Mouse (Mus musculus) T-helper 1 cell (primary cell): ENCODE results near the gene Rft1.

Experiments used
- in situ Hi-C: fragments of 300-600 bp; cut with MboI, MseI; formaldehyde crosslinking; loops from one replicate; pipeline ENCODE4 v1.15.1; 2025; ENCODE audit warnings: high pct_unique_total_duplicates

Rft1 gene

DNA sequence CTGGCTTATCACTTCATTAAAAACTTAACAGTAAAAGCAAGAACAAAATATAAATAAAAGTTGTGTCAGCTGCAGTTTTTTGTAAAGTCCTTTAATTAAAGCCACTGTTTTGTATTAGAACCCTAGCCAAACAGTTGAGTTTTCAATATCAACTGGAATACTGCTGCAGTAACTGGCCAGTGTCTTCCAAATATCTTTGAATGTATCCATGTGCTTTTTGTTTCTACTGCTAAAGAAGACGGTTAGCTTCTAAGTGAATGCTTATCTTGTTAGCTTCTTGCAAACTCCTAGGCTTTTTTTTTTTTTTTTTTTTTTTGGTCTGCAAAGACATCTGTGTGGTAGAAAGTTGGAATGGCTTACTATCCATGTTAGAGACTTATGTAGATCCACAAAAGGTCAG lies 65.4 kb downstream of the Rft1 start:
- in situ Hi-C loops = loop anchor here (5.0 kb wide), 1 partner anchor 92 kb away; the partner anchor contains the start of gene Prkcd

DNA sequence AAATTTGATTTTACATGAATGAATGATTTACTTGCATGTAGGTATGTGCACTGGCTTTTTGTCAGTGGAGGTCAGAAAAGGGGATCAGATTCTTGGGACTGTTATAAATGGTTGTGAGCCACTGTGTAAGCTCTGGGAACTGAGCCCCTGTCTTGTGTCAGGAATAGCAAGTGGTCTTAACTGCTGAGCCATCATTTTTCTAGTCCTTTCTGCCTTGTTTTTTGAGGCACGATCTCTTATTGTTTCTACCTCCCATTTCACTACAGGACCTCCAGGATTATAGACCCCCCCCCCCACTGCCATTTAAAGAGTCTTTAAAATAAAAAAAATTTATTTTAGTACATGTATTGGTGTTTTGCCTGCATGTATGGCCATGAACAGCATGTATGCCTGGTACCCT lies 67.7 kb downstream of the Rft1 start:
- in situ Hi-C loops = no loop called here

DNA sequence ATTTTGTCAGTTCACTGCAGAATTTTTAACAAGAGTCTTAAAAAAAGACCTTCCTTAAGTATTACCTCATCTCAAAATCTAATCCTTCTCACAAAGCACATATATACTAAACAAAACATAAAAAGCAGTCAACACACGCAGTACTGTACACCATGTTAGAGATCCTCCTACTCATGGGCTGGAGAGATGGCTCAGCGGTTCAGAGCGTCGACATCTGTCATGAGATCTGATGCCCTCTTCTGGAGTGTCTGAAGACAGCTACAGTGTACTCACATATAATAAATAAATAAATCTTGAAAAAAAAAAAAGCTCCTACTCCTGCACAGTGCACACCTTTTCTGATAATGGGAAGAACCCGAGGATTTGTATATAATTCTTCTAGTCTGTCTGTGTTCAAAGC lies 68.2 kb downstream of the Rft1 start:
- in situ Hi-C loops = no loop called here

DNA sequence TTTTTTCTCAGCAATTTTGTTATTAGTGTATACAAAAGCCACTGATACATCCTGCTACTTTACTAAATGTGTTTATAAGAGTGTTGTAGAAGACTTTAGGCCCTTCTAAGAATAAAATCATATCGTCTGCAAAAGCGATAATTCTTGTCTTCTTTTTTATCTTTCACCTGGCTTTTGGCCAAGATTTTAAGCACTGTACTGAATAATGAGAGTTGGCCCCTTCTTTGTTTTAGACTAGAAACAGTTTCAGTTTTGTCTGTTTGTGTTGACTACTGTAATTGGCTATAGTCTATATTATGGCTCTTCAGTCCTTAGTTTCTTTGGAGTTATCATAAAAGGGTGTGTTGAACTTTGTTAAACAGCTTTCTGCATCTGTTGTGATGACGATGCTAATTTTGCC lies 77.7 kb downstream of the Rft1 start:
- in situ Hi-C loops = no loop called here

DNA sequence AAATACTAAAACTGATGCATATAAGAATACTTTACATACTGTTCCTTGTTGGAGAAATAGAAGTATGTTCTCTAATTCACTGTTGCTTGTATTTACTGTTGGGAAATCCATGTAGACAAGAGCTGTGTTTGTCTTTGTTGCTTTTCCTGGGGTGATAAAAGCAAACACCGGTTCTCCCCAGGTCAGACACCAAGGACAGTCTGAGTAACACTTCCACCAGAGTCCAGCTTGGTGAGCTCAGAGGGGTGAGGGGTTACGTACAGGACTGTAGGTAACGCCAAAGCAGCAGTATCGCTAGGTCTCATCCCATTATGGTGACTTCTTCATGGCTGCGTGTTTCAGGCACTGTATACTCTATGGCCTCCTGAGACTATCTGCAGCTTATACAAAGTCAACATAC lies 80.5 kb downstream of the Rft1 start:
- in situ Hi-C loops = no loop called here

DNA sequence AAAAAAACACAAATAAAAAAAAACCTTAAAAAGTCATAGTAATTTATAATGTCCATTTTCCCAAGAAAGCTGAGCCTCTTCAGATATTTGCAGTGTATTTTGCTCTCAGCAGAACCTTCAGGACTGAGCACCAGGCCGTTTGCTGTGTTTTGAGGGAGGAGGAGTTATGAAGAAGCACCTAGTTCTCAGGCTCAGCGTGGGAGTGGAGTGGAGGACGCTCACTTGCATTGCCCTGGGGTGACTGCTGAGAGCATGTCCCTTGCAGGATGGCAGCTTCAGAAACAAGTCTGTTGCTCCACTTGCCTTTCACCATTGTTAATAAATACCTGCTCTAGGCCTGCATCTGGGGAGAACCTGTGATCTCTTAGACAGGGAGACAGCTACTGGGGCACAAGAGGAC lies 81.7 kb downstream of the Rft1 start:
- in situ Hi-C loops = no loop called here

DNA sequence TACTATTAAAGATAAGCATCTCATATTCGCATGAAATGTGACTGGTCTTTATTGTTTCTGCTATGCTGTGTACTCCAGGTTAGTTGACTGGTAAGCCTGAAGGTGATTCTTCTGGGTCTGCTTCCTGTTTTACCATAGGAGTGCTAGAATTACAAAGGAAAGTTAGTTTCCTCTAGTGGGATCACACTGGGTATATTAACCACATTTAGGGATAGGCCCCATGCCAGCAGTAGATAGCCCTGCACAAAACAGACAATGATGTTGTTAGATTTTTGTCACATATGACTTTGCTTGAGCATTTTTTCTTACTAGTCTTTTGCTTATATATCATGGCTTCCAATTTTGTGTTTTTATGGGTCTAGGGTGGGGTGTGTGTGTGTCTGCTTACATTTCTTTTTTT lies 82.3 kb downstream of the Rft1 start:
- in situ Hi-C loops = no loop called here
